Mouse (Mus musculus) liver, postnatal 0 days (tissue): ENCODE data around the gene Fbrs. TPM values are rescaled to one million over a fixed set of nuclear protein-coding genes. Genes with fewer than 3 reads are reported as not detected.

Experiments
- ATAC-seq: fragments of 200-750 bp; cut with Nextera tagmentation; 2 replicates; pipeline ENCODE4 v1.8.0; 2017; ENCODE audit warnings: mild to moderate bottlenecking, moderate library complexity
- DNase-seq: peaks from one replicate; pipeline ENCODE4 v3.0.0-alpha.2; 2016
- H3K27ac ChIP-seq: fragments of 300-500 bp; sonication (generic); 2 replicates; pipeline ENCODE4 v1.5.1; 2014; ENCODE audit warnings: antibody characterized with exemption, moderate library complexity, mild to moderate bottlenecking, low read depth
- H3K27me3 ChIP-seq: fragments of 300-500 bp; sonication (generic); 2 replicates; pipeline ENCODE4 v1.6.1; 2014; ENCODE audit warnings: low read length, control low read depth, mixed read lengths; ENCODE audit not compliant: insufficient read depth
- H3K36me3 ChIP-seq: fragments of 300-500 bp; sonication (generic); replicated peaks from 2 replicates; pipeline ENCODE4 v1.6.1; 2014; ENCODE audit warnings: mild to moderate bottlenecking, control low read depth, low read length, moderate library complexity, mixed read lengths; ENCODE audit not compliant: insufficient read depth
- H3K4me1 ChIP-seq: fragments of 300-500 bp; sonication (generic); 2 replicates; pipeline ENCODE4 v1.6.1; 2014; ENCODE audit warnings: antibody characterized with exemption, mild to moderate bottlenecking, control low read depth; ENCODE audit not compliant: insufficient read depth
- H3K4me2 ChIP-seq: fragments of 300-500 bp; sonication (generic); 2 replicates; pipeline ENCODE4 v1.6.1; 2014; ENCODE audit warnings: low read depth, mild to moderate bottlenecking, low read length, moderate library complexity, mixed read lengths
- H3K4me3 ChIP-seq: fragments of 300-500 bp; sonication (generic); 2 replicates; pipeline ENCODE4 v1.5.1; 2014; ENCODE audit warnings: low read depth, low read length
- H3K9ac ChIP-seq: fragments of 300-500 bp; sonication (generic); replicated peaks from 2 replicates; pipeline ENCODE4 v1.6.1; 2014; ENCODE audit warnings: mild to moderate bottlenecking, moderate library complexity
- H3K9me3 ChIP-seq: fragments of 300-500 bp; sonication (generic); 2 replicates; pipeline ENCODE4 v1.6.1; 2016; ENCODE audit warnings: mild to moderate bottlenecking, control low read depth, low read length, mixed read lengths
- CTCF ChIP-seq: sonication (generic); IDR thresholded peaks from 2 replicates; pipeline ENCODE4 v1.5.1; 2016; ENCODE audit warnings: antibody characterized with exemption, low read depth
- EP300 ChIP-seq: IDR thresholded peaks from 2 replicates; pipeline ENCODE4 v1.6.1; 2016; ENCODE audit warnings: antibody characterized with exemption, low read depth, mild to moderate bottlenecking
- WGBS: fragments of 180-500 bp; shearing (Covaris S2); extraction: QIAGEN DNeasy Blood & Tissue Kit; methylation state at CpG from one replicate; pipeline ENCODE4 v1.1.7; 2014; ENCODE audit not compliant: insufficient replicate concordance; 5-methylcytosine and 5-hydroxymethylcytosine counted together
- polyA plus RNA-seq: library from polyadenylated mRNA; unstranded; fragments of >200 nt; fragmentation: Nextera tagmentation; extraction: Ambion mirVana; gene quantifications from 2 replicates; pipeline ENCODE4 v1.2.1, GENCODE M21; 2015

Fbrs gene
- polyA plus RNA-seq, 1 experiment from 2014 or later = 4.7 TPM

DNA sequence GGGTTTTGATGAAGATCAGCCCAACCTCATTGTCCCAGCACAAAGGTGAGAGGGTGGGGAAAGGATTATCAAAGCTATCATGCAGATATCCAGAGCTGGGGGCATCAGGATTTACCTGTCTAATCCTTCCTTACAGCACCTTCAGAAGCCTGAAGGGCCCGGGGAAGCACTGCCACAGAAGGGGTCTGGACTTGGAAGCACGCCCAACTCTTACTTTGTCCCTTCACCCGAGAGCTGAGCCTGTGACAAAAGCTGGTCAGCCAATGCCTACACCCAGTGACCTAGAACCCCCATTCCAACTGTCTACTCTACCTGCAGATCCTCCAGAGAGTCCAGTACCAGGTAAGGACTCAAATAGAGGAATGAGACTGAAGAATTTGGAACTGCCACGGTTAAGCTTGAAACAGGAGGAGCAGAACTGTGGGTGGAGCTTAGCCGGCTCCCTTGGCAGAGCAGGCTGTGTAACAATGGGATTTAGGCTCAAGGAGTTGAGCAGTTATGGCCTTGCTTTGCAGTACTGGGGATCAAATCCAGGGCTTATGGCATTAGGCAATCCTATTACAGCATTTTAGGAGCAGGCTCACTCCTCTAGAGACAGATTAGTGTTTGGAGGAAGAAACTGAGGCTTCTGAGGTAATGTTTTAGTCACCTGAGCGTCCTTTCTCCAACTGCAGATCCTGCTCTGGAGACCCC lies 4.5 kb upstream of the Fbrs start:
- TF ChIP-seq EP300 = no peak
- no peak for TF ChIP-seq CTCF
- H3K27me3 ChIP-seq = no peaks in the 10 kb centered on the region
- H3K9me3 ChIP-seq = no peaks in the 10 kb centered on the region
- peaks cover 41% of the 10 kb centered on the region for H3K36me3 ChIP-seq
- 80% methylated on average over 6 of the region's 6 CpGs for WGBS
- H3K4me3 ChIP-seq = no peak overlapping the region
- H3K4me1 ChIP-seq = peaks cover 17% of the 10 kb centered on the region
- H3K4me2 ChIP-seq = no peak overlapping the region
- no peak overlapping the region for H3K9ac ChIP-seq
- no peak overlapping the region for H3K27ac ChIP-seq
- ATAC-seq = no peak
- DNase-seq = no peak

DNA sequence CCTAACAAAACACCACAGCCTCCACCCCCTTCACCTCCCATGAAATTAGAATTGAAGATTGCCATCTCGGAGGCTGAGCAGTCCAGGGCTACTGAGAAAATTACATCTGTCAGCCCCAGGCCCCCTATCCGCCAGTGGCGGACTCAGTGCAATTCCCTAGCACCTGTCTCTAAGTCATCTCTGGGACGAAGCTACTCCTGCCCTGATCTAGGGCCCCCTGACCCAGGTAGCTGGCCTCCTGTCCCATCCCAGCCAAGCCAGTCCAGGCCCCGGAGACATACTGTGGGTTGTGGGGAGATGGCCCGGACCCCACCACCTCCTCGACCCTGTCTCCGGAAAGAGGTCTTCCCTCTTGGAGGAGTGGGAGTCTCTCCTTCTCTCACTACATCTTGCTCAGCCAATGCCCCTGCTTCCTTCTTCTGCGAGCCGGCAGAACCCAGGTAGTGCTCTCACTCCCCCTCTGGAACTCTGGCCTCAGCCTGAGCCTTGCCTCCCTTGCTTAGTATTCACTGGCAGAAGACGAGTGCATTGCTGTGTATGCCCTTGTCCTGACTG lies 3.7 kb upstream of the Fbrs start:
- DNase-seq = no peak
- Histone ChIP-seq H3K9me3 (no peaks in the 10 kb centered on the region), H3K27me3 (no peaks in the 10 kb centered on the region), H3K27ac (no peak overlapping the region), H3K4me2 (no peak overlapping the region), H3K4me3 (no peak overlapping the region), H3K9ac (no peak overlapping the region), H3K4me1 (peaks cover 20% of the 10 kb centered on the region), H3K36me3 (peaks cover 41% of the 10 kb centered on the region)
- ATAC-seq = no peak
- 89% methylated on average over 11 of the region's 11 CpGs for WGBS
- TF ChIP-seq CTCF = no peak
- no peak for TF ChIP-seq EP300

DNA sequence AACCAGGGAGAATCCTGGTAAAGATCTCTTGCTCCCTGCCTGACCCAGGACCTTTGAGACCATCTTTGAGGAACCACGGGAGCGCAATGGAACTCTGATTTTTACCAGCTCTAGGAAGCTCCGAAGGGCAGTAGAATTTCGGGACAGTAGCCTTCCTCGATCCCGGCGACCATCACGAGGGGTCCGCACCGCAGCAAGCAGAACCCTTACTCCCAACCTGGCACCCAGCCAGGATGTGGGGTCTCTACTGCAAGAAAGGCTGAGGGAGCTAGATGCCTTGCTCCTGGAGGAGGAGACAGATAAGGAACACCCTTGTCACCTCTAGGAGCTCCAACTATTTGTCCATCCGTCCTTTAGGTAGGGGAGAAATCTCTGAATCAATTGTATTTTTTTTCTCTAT lies 2.7 kb upstream of the Fbrs start:
- Histone ChIP-seq H3K9ac (no peak overlapping the region), H3K4me3 (no peak overlapping the region), H3K4me2 (peak overlapping the region; percentile 78; the same call in 1 of the 2 replicates), H3K27me3 (no peaks in the 10 kb centered on the region), H3K36me3 (peaks cover 48% of the 10 kb centered on the region), H3K27ac (peak overlapping the region; percentile 95), H3K4me1 (peaks cover 31% of the 10 kb centered on the region), H3K9me3 (no peaks in the 10 kb centered on the region)
- 89% methylated on average over 11 of the region's 11 CpGs for WGBS
- ATAC-seq (no peak), DNase-seq (no peak)
- no peak for TF ChIP-seq EP300
- no peak for TF ChIP-seq CTCF

DNA sequence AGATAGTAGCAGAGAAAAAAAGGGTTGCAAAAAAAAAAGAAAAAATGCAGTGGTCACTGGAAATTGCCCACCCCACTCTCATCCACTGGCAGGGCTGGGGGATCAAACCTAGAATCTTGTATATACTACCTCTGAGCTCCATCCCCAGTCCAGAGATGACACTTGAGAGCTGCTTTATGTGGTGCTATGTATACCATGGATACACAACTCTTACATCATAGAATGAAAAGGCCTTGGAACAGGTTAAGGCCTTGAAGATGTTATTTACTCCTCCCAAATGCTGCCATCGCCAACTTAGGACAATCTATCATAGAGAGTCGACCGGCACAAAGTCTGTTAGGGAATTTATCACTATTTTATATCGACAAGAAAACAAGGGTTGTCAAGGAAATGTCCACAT lies 2.1 kb upstream of the Fbrs start:
- Histone ChIP-seq H3K4me1 (peaks cover 34% of the 10 kb centered on the region), H3K27me3 (no peaks in the 10 kb centered on the region), H3K9me3 (no peaks in the 10 kb centered on the region), H3K27ac (peak overlapping the region; percentile 95), H3K36me3 (peaks cover 48% of the 10 kb centered on the region), H3K9ac (peak overlapping the region; percentile 60), H3K4me3 (peak overlapping the region; percentile 97), H3K4me2 (peak overlapping the region; percentile 78)
- DNase-seq (no peak), ATAC-seq (no peak)
- WGBS = 71% methylated on average over 4 of the region's 4 CpGs
- TF ChIP-seq CTCF = no peak
- TF ChIP-seq EP300 = no peak

DNA sequence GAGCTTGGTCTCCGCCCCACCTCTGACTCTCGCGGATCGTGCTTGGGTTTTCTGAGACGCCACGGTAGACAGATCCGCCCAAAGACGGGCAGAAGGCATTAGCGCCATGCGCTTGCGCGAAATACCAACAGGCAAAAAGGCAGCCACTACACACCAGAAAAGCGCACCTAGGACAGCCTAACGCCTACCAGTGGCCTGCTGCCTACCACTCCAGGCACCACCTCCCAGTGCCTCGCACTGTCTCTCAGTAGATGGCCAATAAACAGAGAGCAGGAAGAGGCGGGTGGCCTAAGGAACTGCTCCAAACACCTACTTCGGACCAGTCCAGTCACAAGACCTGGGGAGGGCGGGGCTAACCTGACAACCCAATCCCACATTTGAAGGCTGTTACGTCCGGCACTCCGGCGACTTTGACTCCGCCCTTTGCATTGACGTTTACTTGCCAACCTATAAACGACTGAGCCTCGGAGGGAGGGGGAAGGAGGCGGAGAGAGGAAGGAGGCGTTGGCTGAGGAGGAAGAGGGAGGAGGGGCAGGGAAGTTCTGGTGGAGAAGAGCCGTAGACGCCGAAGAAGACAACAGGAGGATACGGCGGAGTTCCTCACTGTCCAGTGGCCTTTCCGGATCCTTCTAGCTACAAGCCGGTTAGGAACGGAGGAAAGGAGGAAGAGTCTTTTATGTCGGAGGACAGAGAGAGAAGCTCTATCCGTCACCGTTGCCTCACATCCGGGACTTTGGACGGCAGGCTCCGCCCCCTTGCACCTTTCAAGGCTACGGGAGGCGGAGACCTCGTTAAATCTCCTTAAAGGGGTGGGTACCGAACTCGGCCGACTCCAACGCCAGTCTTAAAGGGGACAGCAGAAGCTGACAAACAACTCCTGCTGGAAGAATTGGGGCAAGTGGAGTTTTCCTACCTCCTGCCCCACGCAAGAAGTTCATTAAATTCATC lies 1.0 kb upstream of the Fbrs start:
- ATAC-seq (peak; percentile 87), DNase-seq (peak; percentile 99)
- peak overlapping the region; percentile 78 for H3K4me2 ChIP-seq
- peak; percentile 33 for TF ChIP-seq CTCF
- TF ChIP-seq EP300 = peak; percentile 76
- peaks cover 26% of the 10 kb centered on the region for H3K4me1 ChIP-seq
- no peaks in the 10 kb centered on the region for H3K9me3 ChIP-seq
- H3K27ac ChIP-seq = peak overlapping the region; percentile 95
- H3K9ac ChIP-seq = peak overlapping the region; percentile 96
- H3K27me3 ChIP-seq = no peaks in the 10 kb centered on the region
- peaks cover 54% of the 10 kb centered on the region for H3K36me3 ChIP-seq
- WGBS = under 1% methylated on average over 50 of the region's 50 CpGs
- H3K4me3 ChIP-seq = peak overlapping the region; percentile 97
